Mouse (Mus musculus) B cell, adult 2 months (primary cell): ENCODE measurements around the gene S100a13.
A peak's percentile ranks its signal among the peaks of the same experiment; 100 is the strongest.

Source experiments
- DNase-seq, 2 experiments: peaks; one replicate each; pipeline ENCODE4 v3.0.0; 2022

Gene S100a13

GRCm38 (mm10) chr3:90513796-90514590 is at the start of gene S100a13, which contains the start of gene S100a1:
Gene S100a13 (plus strand): TSS chr3:90514435.
Gene S100a1 (minus strand): TSS chr3:90514392.
- peak; percentile 27 to 30 for DNase-seq

DNA sequence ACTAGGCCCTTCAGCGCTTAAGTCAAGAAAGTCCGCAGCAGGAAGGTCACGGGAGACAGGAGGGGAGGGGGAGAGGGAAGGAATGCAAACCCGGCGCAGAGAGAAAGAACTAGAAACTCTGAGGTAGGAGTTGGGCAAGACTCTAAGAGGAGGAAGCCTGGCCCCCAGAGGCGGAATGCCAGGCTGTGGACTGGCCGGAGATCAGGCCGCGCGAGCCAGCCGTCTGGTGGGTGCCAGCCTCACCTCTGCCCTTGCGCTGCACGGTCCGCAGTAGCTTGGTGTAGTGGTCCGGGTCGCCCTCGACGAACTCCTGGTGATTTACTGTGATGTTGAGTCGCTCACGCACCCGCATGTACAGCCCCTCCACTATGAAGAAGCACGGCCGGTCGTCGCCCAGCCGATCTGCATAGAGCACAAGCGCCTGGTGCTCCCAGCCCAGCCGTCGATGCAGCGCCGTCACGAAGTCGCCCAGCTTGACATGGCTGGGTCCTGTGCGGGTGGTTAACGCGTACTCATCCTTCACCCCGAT is 49.6 kb upstream of the S100a13 start:
- no peak for DNase-seq

- peak; percentile 39 to 47 for DNase-seq
Measured at GRCm38 (mm10) chr3:90465081-90465685, 49.1 kb upstream of the S100a13 start.

DNA sequence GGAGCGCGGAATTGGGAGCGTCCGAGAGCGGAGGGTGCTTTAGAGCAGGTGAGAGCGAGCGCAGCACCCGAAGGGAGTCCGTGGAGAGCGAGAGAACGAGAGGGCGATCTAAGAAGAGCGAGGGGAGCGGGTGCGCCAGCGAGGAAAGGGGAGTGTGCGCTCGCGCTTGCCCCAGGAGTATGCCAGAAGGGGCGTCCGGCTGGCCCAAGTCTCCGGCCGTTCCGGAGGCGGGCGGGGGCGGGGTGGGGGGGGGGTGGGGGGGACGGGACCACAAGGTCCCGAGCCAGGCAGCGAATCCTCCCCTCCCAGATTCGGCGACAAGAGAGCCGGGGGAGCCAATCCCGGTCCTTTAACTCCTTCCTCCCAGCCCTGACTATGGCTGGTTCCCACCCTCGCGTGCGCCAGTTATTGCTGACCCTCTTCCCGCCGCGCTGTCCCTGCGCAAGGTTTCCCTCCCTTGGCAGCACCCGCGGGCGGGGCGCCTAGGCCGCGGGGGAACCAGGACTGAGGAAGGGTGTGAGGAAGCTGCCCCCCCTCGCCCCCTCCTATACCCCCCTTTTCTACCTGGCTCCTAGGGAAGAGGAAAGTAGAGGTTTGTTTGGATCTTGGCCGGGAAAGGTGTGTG is 48.4 kb upstream of the S100a13 start, which contains the start of gene Npr1:
Gene Npr1, minus strand, starts transcription at position 181 of the 625 bp plus-strand sequence.
- peak; percentile 12 to 21 for DNase-seq

- peak; percentile 16 to 18 for DNase-seq
Measured at GRCm38 (mm10) chr3:90466311-90466766, 47.9 kb upstream of the S100a13 start.

DNA sequence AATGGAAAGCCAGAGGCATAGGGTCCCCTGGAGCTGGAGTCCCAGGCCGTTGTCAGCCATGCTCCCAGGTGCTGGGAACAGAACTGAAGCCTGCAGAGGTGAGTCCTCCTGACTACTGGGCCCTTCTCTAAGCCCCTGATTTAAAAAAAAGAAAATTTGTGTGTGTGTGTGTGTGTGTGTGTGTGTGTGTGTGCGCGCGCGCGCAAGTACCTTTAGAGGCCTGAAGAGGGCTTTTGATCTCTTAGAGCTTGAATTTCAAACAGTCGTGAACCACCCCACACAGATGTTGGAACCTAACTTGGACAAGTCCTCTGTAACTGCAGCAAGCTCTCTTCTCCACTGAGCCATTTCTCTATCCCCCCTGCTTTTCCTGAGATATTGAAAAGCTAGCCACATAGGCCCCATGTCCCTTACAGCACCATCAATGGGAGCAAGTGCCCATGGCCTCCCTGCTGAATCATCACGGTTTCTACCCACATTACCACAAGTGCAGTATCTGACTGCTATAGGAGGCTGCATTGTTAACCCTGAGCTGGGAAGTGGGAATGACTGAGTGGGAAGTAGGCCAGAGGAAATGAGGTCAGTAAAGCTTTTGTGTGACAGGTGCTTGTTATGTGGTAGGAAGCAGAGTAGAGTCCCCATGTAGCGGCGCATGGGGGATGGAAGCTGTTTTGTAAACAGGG is 46.5 kb upstream of the S100a13 start:
- DNase-seq: peak; percentile 16 to 29

DNA sequence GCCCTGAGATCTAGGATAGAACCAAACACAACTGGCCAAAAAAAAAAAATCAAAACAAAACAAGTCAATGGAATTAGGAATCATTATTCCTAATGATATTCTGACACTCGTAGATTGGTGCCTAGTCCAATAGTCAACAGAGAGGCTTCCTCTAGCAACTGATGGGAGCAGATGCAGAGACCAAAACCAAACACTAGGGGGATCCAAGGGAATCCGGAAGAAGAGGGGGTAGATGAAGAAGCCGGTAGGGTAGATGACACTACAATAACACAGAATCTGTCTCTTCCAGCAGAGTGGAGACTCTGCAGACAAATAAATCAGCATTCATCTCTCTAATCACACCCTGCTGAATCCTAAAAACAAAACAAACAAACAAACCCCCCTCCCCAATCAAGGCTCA is 42.0 kb upstream of the S100a13 start:
- peak; percentile 74 to 80 for DNase-seq

GRCm38 (mm10) chr3:90475151-90475830 is 38.9 kb upstream of the S100a13 start:
- DNase-seq: no peak

GRCm38 (mm10) chr3:90475831-90476611 is 38.2 kb upstream of the S100a13 start, which contains the start of gene Ilf2:
Gene Ilf2 (plus strand): TSS chr3:90476126.
- peak; percentile 91 to 93 for DNase-seq

- no peak for DNase-seq
Measured at GRCm38 (mm10) chr3:90486998-90487397, 27.2 kb upstream of the S100a13 start.

GRCm38 (mm10) chr3:90488576-90488975 is 25.7 kb upstream of the S100a13 start:
- DNase-seq: no peak

- DNase-seq: peak; percentile 96
Measured at GRCm38 (mm10) chr3:90490696-90491256, 23.5 kb upstream of the S100a13 start, which contains the start of gene Snapin. Gene Snapin (minus strand): TSS chr3:90491033.

DNA sequence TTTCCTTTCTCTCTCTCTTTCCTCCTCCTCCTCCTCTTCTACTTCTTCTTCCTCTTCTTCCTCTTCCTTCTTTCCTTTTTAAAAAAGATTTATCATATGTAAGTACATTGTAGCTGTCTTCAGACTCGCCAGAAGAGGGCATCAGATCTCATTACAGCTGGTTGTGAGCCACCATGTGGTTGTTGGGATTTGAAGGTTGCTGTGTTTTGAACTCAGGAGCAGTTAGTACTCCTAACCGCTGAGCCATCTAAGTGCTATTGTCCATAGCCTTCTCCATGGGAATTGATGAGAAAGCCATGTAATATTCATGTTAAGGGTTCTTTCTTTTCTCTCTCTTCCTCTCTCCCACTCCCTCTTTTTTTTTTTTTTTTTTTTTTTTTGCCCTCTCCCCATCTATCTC is 22.9 kb upstream of the S100a13 start:
- peak; percentile 56 to 68 for DNase-seq

GRCm38 (mm10) chr3:90493831-90494540 is 20.2 kb upstream of the S100a13 start:
- no peak for DNase-seq

GRCm38 (mm10) chr3:90495850-90496525 is 18.2 kb upstream of the S100a13 start:
- no peak for DNase-seq

DNA sequence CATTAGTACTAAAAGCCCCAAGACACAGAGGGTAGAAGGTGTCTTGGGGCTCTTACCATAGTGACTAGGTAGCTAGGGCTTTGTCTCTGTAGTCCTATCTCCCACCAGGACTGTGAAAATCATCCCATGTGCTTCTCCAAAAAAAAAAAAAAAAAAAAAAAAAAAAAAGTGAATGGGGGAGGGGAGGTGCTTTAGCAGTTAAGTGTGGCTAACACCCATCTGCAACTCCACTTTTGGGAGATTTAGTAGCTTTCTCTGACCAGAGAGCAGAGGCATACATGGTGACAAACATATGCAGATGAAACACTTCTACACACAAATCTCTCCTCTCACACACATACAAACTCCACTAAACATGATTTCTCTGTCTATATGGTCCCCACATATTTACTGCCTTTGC is 16.6 kb upstream of the S100a13 start:
- no peak for DNase-seq

DNA sequence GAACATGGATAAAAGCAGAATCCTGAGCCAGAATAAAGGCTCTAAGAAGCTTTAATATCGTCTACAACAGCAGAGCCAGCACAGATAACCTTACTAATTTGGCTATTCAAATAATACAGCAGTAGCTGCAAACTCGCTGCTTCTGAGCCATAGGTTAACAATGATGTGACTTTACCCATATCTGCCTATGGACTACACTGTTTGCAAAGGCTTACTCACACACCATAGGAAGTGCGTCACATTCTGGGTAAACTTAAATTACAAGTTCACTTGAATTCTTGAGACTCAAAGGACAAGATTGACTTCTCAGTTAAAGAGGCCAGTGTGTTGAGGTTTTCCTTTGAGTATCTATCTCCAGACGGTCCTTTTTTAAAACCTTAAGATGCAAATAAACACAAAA is 10.8 kb upstream of the S100a13 start:
- DNase-seq: no peak

DNA sequence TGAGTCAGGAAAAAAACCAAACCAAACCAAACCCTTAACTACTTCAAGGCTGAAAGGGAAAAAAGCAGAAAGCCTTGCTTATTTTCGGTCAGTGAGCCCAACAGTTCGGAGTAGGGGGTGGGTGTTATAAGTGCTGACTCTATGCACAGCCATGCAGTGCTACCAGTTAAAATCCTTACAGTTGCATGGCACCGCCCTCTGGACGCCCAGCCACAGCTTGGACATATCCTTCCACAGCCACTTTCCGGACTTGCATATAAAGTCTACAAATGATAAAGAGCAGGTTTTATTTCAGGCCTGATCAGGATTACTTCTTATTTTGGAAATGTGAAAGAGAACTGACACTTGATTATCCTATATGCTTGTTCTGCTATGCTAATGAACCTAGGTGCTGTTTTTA is 9.0 kb upstream of the S100a13 start:
- DNase-seq: no peak

GRCm38 (mm10) chr3:90506362-90506761 is 7.9 kb upstream of the S100a13 start:
- DNase-seq: no peak
